Mouse (Mus musculus) limb, embryonic 12.5 days (tissue): ENCODE measurements at regions not wholly inside any gene's neighbourhood (a gene's known extent, or its start where the extent isn't known, plus 50 kb on each side); places are given as distances from the start of the nearest gene placed in this dataset.
A peak's percentile ranks its signal among the peaks of the same experiment; 100 is the strongest.

Experiments used
- ATAC-seq: fragments of 200-750 bp; cut with Nextera tagmentation; 2 replicates; pipeline ENCODE4 v1.8.0; 2017; ENCODE audit warnings: low read depth, moderate TSS enrichment; ENCODE audit not compliant: insufficient number of reproducible peaks, insufficient read depth, low FRiP score, low TSS enrichment
- H3K27ac ChIP-seq: fragments of 300-500 bp; sonication (generic); 2 replicates; pipeline ENCODE4 v1.5.1; 2016; ENCODE audit warnings: mild to moderate bottlenecking, moderate library complexity
- H3K27me3 ChIP-seq: fragments of 300-500 bp; sonication (generic); 2 replicates; pipeline ENCODE4 v1.6.1; 2016; ENCODE audit warnings: mild to moderate bottlenecking, moderate library complexity
- H3K36me3 ChIP-seq: fragments of 300-500 bp; sonication (generic); 2 replicates; pipeline ENCODE4 v1.6.1; 2016; ENCODE audit warnings: mild to moderate bottlenecking, moderate library complexity
- H3K4me1 ChIP-seq: fragments of 300-500 bp; sonication (generic); replicated peaks from 2 replicates; pipeline ENCODE4 v1.6.1; 2016
- H3K4me2 ChIP-seq: fragments of 300-500 bp; sonication (generic); 2 replicates; pipeline ENCODE4 v1.6.1; 2016; ENCODE audit warnings: mild to moderate bottlenecking, moderate library complexity
- H3K4me3 ChIP-seq: fragments of 300-500 bp; sonication (generic); replicated peaks from 2 replicates; pipeline ENCODE4 v1.5.1; 2016; ENCODE audit warnings: mild to moderate bottlenecking
- H3K9ac ChIP-seq: fragments of 300-500 bp; sonication (generic); replicated peaks from 2 replicates; pipeline ENCODE4 v1.6.1; 2016; ENCODE audit warnings: mild to moderate bottlenecking, moderate library complexity
- H3K9me3 ChIP-seq: fragments of 300-500 bp; sonication (generic); 2 replicates; pipeline ENCODE4 v1.6.1; 2016; ENCODE audit warnings: mild to moderate bottlenecking, moderate library complexity
- WGBS: fragments of 180-500 bp; shearing (Covaris S2); methylation state at CpG from one replicate; pipeline ENCODE4 v1.1.7; 2016; 5-methylcytosine and 5-hydroxymethylcytosine counted together

DNA sequence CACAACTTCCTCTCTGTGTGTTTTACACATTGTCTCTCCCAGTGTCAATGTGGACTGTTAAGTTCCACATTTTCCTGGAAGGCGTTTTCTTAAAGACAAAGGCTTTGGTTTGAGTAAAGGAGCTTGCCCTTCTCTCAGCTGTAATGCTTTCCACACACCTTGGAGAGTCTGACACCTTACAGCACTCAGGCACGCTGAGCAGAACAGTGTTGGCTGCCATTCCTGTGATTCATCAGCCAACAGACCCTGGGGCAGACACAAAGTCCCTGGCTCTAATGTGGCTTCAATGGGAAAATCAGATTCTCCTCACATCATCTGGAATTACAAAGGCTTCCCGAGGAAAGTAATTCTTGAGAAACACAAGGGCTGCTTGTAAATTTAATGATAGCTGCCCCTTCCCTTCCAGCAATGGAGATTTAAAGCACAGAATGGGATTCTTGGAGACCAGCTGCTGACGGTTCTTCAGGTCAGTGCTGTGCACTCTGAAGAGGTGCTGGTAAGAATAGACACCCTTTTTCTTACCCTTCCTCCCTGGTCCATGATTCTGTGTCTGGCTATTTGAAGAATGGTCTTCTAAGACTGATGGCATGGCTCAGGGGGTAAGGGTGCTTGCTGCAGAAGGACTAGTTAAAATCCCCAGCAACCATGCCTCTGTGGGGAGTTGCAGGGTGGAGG, 468.4 kb upstream of the Nr2f2 start:
- WGBS: 12% methylated on average over 4 of the region's 4 CpGs
- Histone ChIP-seq H3K27me3 (no peaks in the 10 kb centered on the region), H3K4me3 (no peak overlapping the region), H3K9ac (no peak overlapping the region), H3K4me1 (peaks cover 13% of the 10 kb centered on the region), H3K27ac (0 out of 2 replicates have a peak overlapping the region, but pooled peaks have one; percentile 29), H3K36me3 (no peaks in the 10 kb centered on the region), H3K4me2 (no peak overlapping the region), H3K9me3 (no peaks in the 10 kb centered on the region)
- ATAC-seq: 0 out of 2 replicates have a peak, but pooled peaks have one; percentile 66

DNA sequence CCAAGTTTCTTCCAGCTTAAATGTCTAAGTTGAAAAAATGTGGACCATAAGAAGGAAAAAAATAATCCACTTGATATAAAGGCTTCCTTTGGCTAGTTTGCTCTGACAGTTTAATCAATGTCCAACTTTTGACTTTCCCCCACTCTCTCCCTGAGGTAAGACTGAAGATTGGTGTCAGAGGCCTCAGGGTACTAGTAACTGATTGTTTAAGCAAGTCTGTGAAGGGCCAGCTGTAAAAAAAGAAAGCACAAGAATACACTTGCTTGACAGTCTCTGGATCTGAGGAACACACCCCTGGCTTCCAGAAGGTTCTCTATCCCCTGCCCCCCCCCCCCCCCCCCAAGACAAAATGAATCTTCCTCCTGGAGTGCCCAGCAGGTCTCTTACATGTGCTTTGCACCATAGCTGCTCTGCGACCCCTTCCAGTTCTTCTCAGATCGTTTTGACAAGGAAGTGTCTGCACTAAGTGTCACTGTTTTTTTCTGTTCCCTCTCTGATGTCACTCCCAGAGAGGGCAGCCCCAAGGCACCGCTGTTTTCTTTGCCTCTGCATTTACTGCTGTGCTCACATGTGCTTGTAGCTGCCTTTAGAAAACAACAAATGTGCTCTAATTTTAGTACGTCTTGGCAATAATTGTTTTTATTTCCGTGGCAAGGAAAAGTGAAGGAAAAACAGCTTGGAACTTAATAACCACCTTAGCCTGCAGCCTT, 462.1 kb upstream of the Nr2f2 start:
- Histone ChIP-seq H3K27me3 (peaks cover 3% of the 10 kb centered on the region), H3K4me3 (no peak overlapping the region), H3K4me1 (peaks cover 8% of the 10 kb centered on the region; the same call in 1 of the 2 replicates), H3K36me3 (no peaks in the 10 kb centered on the region), H3K27ac (no peak overlapping the region), H3K9me3 (no peaks in the 10 kb centered on the region), H3K9ac (no peak overlapping the region), H3K4me2 (no peak overlapping the region)
- WGBS: 19% methylated on average over 5 of the region's 5 CpGs
- no peak for ATAC-seq

DNA sequence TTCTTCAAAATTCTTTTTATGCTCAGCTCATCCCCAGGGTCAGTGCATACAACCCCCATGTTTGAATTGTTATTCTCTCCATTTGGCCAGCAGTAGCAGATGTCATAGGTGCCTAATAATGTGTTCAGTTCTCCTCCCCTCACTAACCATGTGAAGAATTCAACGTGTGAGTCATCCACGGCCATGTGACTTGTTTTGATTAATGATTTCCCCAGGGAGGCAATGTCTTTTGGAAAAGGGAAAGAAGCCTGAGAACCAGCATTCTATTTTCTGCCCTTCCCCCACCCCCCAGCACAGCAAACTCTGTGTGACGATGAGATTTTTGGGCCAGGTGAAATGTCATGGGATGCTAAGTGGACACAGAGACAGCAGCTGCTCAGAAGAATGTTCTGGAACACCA, 459.5 kb upstream of the Nr2f2 start:
- no peak overlapping the region for H3K4me3 ChIP-seq
- H3K36me3 ChIP-seq: no peaks in the 10 kb centered on the region
- peaks cover 3% of the 10 kb centered on the region for H3K27me3 ChIP-seq
- no peak overlapping the region for H3K27ac ChIP-seq
- H3K9me3 ChIP-seq: no peaks in the 10 kb centered on the region
- ATAC-seq: no peak
- H3K4me2 ChIP-seq: no peak overlapping the region
- no peak overlapping the region for H3K9ac ChIP-seq
- peaks cover 22% of the 10 kb centered on the region for H3K4me1 ChIP-seq
- 70% methylated on average over 3 of the region's 3 CpGs for WGBS

DNA sequence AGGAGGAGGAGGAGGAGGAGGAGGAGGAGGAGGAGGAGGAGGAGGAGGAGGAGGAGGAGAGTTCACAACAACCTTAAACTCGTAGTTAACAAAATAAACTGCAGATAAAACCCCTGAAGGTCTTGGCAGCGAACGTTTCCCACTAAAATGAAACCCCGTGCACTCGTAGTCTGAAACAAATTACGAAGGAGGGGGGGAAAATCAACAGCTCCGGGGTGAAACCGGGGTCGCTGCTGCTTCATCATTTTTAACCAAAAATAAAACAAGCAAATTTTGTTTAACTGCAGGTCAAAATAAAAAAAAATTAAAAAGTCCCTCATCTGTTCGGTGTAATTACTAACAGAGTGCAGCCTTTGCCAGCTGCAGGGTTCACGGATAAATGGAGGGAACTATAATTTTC, 456.5 kb upstream of the Nr2f2 start:
- H3K9ac ChIP-seq: no peak overlapping the region
- WGBS: 10% methylated on average over 11 of the region's 11 CpGs
- H3K27me3 ChIP-seq: peaks cover 7% of the 10 kb centered on the region
- H3K4me3 ChIP-seq: peak overlapping the region; percentile 26
- peak overlapping the region; percentile 52 for H3K4me2 ChIP-seq
- ATAC-seq: no peak
- H3K27ac ChIP-seq: no peak overlapping the region
- no peaks in the 10 kb centered on the region for H3K36me3 ChIP-seq
- H3K9me3 ChIP-seq: no peaks in the 10 kb centered on the region
- H3K4me1 ChIP-seq: peaks cover 14% of the 10 kb centered on the region

DNA sequence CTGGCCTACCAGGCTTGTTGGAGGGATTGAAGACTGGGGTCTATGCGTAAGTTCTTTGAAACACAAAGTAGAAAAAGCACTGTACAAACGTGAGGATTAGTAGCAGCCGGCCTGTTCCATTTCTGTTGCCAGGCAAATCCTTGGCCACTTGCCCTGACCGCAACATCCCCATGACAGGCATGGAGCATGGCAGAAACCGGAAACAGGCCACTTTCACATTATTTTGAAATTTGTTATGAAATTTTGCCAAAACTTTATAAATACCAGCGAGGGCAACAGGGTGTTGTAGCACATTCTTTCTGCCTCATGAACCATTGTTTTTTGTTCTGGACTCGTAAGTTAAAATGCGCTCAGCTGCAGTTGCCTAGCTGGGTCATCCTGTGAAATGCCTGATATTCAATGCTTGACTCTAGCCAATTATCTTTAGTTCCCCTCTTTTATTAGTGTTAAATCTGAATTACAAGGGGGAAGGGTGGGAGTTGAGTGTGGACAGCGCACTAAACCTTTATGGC, 455.8 kb upstream of the Nr2f2 start:
- 46% methylated on average over 9 of the region's 9 CpGs for WGBS
- Histone ChIP-seq H3K27me3 (peaks cover 13% of the 10 kb centered on the region), H3K36me3 (no peaks in the 10 kb centered on the region), H3K4me2 (peak overlapping the region; percentile 52), H3K27ac (no peak overlapping the region), H3K4me1 (peaks cover 14% of the 10 kb centered on the region), H3K4me3 (peak overlapping the region; percentile 26; the same call in 1 of the 2 replicates), H3K9ac (no peak overlapping the region), H3K9me3 (no peaks in the 10 kb centered on the region)
- no peak for ATAC-seq

DNA sequence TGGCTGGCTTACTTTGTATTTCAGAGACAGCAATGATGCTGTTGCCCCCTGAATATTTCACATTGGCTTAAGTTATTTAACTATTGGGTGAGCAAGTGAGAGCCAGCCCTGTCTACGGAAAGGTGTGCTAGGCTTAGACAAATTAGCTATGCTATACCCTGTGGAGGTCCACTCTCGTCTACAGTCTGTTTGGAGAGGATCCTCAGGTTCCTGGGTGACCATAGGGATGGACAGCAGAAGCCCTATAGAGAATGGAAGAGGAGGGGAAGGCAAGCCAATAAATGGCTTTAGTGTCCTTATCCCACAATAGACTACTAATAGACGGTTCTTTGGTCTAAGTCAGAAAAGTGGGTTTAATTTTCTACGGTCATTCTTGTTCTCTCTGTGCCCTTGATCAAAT, 455.3 kb upstream of the Nr2f2 start:
- Histone ChIP-seq H3K4me2 (no peak overlapping the region), H3K4me1 (peaks cover 14% of the 10 kb centered on the region), H3K9ac (no peak overlapping the region), H3K36me3 (no peaks in the 10 kb centered on the region), H3K27ac (no peak overlapping the region), H3K27me3 (peaks cover 14% of the 10 kb centered on the region), H3K4me3 (no peak overlapping the region), H3K9me3 (no peaks in the 10 kb centered on the region)
- WGBS: 79% methylated on average over 4 of the region's 4 CpGs
- no peak for ATAC-seq

DNA sequence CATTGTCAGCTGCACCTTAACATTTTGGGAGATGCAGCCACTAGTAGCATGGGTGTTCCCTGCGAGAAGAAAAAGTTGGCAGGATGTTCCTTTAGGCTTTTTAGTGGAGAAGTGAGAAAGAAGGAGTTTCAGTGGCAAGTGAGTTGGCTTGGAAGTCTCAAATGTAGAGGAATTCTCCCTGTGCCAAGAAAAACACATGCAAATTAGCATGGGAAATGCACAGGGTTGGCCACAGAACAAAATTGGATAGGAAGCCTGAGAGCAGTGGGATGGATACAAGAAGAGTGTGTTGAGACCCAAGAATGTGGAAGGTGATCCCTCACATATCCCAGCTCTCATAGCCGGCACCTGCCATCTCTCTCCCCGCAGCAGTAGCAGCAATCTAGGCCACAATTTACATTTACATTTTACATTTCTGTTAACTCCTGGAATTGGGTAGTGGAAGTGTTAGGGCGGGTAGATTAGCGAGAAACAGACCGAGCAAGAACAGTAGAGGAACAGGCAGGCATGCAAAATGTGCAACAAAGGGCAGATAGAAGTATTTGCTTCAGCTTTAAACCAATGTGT, 450.9 kb upstream of the Nr2f2 start:
- Histone ChIP-seq H3K36me3 (no peaks in the 10 kb centered on the region), H3K27ac (no peak overlapping the region), H3K9ac (no peak overlapping the region), H3K4me3 (no peak overlapping the region), H3K4me2 (no peak overlapping the region), H3K27me3 (peaks cover 24% of the 10 kb centered on the region), H3K4me1 (peaks cover 30% of the 10 kb centered on the region), H3K9me3 (no peaks in the 10 kb centered on the region)
- no peak for ATAC-seq
- WGBS: 76% methylated on average over 6 of the region's 6 CpGs

DNA sequence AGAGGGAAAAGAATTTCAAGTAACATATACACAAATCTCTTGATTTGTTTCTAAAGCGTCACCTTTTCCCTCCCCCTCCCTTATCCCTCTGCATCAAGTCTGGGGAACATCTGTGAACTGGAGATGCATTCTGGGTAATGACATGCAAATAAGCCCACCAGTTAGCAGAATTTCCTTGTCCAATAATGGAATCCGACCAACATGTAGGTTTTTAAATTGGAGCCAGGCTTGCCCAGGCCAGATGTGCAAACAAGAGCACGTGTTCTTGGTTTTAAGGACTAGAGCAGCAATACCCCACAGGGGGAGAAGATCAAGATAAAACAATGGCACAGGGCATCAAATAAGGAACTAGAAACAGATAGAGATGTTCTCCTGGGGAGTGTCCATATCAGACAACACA, 447.9 kb upstream of the Nr2f2 start:
- H3K27me3 ChIP-seq: peaks cover 33% of the 10 kb centered on the region
- no peak for ATAC-seq
- no peaks in the 10 kb centered on the region for H3K9me3 ChIP-seq
- H3K4me2 ChIP-seq: no peak overlapping the region
- H3K9ac ChIP-seq: no peak overlapping the region
- H3K4me1 ChIP-seq: peaks cover 39% of the 10 kb centered on the region
- no peak overlapping the region for H3K4me3 ChIP-seq
- H3K27ac ChIP-seq: no peak overlapping the region
- no peaks in the 10 kb centered on the region for H3K36me3 ChIP-seq
- WGBS: 6% methylated on average over 3 of the region's 3 CpGs

DNA sequence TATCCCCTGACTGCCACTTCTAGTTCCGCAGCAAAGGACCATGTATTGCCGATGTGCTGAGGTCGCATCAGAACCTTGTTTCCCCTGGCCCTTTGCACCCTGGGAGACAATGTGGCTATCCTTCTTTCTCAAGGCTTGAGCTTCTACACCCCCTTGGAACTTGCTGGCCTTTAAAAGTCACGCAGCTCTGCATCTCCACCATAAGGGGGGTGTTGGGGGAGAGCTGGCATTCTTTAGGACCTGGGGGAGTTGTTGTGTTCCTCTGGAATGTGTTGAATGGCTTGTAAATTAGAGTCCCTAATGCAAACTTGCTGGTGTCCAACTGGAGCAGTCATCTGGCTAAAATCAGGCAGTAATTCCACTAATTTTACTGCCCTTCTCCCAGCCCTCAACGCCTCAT, 446.6 kb upstream of the Nr2f2 start:
- WGBS: 15% methylated on average over 5 of the region's 5 CpGs
- peak overlapping the region; percentile 40 for H3K4me2 ChIP-seq
- no peaks in the 10 kb centered on the region for H3K9me3 ChIP-seq
- no peak overlapping the region for H3K9ac ChIP-seq
- H3K4me3 ChIP-seq: no peak overlapping the region
- H3K27me3 ChIP-seq: peaks cover 35% of the 10 kb centered on the region
- peak overlapping the region; percentile 47; the same call in 1 of the 2 replicates for H3K27ac ChIP-seq
- peaks cover 39% of the 10 kb centered on the region for H3K4me1 ChIP-seq
- ATAC-seq: peak; percentile 68; the same call in 1 of the 2 replicates
- no peaks in the 10 kb centered on the region for H3K36me3 ChIP-seq

DNA sequence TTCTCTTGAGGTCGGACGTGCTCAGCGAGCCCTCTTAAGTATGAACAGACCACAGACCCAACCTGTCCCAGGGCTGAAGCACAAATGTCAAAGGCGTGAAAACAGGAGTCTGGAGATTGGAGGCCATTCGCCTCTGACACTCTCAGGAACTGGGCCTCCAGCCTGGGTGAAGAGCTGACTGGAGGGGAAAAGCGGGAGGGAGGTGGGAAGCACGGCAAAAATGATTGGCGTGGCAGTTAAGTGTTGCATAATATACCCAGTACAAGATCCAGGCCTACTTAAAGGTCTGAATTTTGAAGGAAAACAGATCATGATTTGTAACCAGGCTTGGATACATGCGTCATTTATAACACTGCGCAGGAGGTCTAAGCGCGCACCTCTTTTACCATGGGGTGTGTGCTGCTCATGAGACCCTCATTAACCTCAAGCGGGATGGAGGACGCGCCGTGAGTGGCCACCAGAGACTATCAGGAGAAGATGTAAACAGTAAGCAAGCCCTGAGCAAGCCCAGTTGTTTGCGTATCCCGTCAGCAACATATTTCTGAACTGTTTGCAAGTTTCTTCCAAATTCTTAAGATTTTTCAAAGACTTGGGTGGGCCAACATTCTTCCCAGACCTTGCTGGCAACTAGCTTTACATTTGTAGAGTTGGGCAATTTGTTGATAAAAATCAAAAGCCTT, 444.0 kb upstream of the Nr2f2 start:
- peaks cover 15% of the 10 kb centered on the region; the same call in 1 of the 2 replicates for H3K27me3 ChIP-seq

DNA sequence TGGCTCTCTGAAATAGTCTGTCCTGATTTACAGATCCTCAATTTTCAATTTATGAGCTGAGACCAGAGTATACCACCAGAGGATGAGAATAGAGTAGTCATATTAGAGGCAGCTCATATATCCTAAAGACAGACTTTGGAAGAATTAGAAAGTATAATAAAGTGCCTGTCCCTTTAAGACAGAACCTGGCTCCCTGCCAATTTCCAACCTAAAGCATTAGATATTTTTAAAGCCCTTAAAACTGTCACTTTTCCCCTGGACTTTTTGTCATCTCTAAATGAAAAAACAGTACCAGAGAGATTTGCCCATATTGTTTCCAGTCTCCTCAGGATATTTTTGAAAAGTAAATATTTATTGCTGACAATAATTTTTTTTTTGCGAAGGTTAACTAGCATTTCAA, 437.7 kb upstream of the Nr2f2 start:
- Histone ChIP-seq H3K27me3 (peaks cover 7% of the 10 kb centered on the region; the same call in 1 of the 2 replicates), H3K9me3 (no peaks in the 10 kb centered on the region), H3K9ac (no peak overlapping the region), H3K4me3 (no peak overlapping the region), H3K27ac (no peak overlapping the region), H3K36me3 (no peaks in the 10 kb centered on the region), H3K4me1 (peaks cover 9% of the 10 kb centered on the region), H3K4me2 (no peak overlapping the region)
- WGBS: 27% methylated on average over 1 of the region's 1 CpGs
- ATAC-seq: no peak

More for the DNA sequence above, 444.0 kb upstream of the Nr2f2 start:
- Histone ChIP-seq H3K27ac (no peak overlapping the region), H3K9me3 (no peaks in the 10 kb centered on the region), H3K36me3 (no peaks in the 10 kb centered on the region), H3K4me1 (peaks cover 39% of the 10 kb centered on the region), H3K4me3 (no peak overlapping the region), H3K4me2 (no peak overlapping the region), H3K9ac (no peak overlapping the region)
- no peak for ATAC-seq
- 54% methylated on average over 18 of the region's 18 CpGs for WGBS
